Mouse (Mus musculus): ENCODE measurements at regions not wholly inside any gene's neighbourhood (a gene's known extent, or its start where the extent isn't known, plus 50 kb on each side); places are given as distances from the start of the nearest gene placed in this dataset.

DNA sequence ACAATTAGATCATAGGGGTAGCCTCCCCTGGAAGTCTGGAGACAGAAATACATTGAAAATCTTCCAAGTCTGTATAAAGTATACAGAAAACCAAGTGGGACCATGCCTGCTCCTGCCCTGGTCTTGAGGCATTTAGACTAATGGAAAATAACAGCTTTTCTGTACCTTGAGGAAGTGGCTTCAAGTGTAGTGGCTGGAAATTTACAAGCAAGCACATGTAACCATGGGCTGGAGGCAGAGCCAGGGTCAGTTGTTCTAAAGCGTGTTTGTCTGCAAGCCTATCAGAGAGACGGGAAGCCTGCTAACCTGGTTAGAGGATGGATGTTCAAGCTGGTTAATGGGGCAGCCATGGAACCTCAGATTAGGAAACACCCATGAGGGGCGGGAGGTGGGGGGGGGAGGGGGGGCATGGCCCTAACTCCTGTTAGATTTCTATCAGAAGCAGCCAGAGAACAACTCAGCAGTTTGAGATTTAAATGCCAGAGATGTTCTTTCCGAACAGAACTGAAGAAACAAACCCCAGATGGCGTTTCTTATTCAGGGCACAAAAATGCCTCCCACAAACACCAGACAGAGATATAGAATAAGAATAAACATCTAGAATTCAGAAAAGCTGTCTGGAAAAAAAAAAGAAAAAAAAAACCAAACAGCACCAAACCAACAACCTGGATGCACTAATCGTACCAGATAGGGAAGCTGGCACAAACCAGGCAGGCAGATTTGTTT is 67.7 kb upstream of the Fam13c start:
- H3K4me2 ChIP-seq (ENCODE audit: low read depth, low read length): no peak overlapping the region
- no peaks in the 10 kb centered on the region for H3K27me3 ChIP-seq (ENCODE audit: control insufficient read depth, insufficient read depth, low read length)
- ATAC-seq (ENCODE audit: insufficient read depth, low FRiP score): no peak
- 75% methylated on average over 6 of the region's 6 CpGs for WGBS
- H3K4me1 ChIP-seq (ENCODE audit: control insufficient read depth, insufficient read depth, low read length): no peaks in the 10 kb centered on the region
- no peaks in the 10 kb centered on the region for H3K9me3 ChIP-seq (replicated peaks; ENCODE audit: control insufficient read depth, low read length)
- H3K9ac ChIP-seq (ENCODE audit: low read length): no peak overlapping the region
- H3K36me3 ChIP-seq (ENCODE audit: control insufficient read depth, insufficient read depth, low read length): no peaks in the 10 kb centered on the region
- H3K4me3 ChIP-seq (replicated peaks; ENCODE audit: low read length): no peak overlapping the region
- no peak overlapping the region for H3K27ac ChIP-seq (ENCODE audit: low read length)

DNA sequence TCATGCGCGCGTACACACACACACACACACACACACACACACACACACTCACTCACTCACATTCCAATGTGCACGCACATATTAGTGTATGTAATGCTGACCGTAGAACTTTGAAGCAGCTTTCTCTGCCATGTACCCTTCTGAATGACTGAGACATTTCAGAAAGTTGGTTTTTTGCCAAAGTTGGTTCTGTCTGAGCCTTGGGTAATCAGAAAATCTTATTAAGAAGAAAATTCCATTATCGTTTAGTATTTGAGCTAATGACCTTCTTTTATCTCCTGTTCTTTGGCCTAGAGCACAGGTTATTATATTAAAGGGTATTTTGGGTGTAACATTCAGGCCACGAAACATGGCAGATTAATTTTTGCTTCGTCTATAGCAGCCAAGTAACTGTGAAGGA is 67.1 kb upstream of the Fam13c start:
- H3K4me2 ChIP-seq (ENCODE audit: low read depth, low read length): no peak overlapping the region
- WGBS: 83% methylated on average over 8 of the region's 8 CpGs
- H3K36me3 ChIP-seq (ENCODE audit: control insufficient read depth, insufficient read depth, low read length): no peaks in the 10 kb centered on the region
- no peaks in the 10 kb centered on the region for H3K4me1 ChIP-seq (ENCODE audit: control insufficient read depth, insufficient read depth, low read length)
- H3K27me3 ChIP-seq (ENCODE audit: control insufficient read depth, insufficient read depth, low read length): no peaks in the 10 kb centered on the region
- H3K9me3 ChIP-seq (replicated peaks; ENCODE audit: control insufficient read depth, low read length): no peaks in the 10 kb centered on the region
- H3K4me3 ChIP-seq (replicated peaks; ENCODE audit: low read length): no peak overlapping the region
- no peak overlapping the region for H3K9ac ChIP-seq (ENCODE audit: low read length)
- no peak overlapping the region for H3K27ac ChIP-seq (ENCODE audit: low read length)
- no peak for ATAC-seq (ENCODE audit: insufficient read depth, low FRiP score)

DNA sequence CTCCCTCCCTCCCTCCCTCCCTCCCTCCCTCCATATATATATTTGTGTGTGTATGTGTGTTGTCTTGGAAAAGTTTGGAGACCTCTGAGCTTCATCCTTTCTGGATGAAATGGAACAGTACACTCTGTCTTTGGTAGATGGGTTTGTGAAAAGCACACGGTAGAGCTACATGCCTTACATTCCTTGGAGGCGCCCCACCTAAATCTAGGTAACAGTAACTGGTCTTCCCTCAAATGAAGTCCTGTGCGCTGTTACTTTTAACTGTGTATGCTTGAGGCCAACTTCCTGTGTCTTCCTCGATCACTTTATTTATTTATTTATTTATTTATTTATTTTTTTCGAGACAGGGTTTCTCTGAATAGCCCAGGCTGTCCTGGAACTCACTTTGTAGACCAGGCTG is 66.4 kb upstream of the Fam13c start:
- H3K4me2 ChIP-seq (ENCODE audit: low read depth, low read length): no peak overlapping the region
- no peak for ATAC-seq (ENCODE audit: insufficient read depth, low FRiP score)
- 74% methylated on average over 5 of the region's 5 CpGs for WGBS
- H3K9me3 ChIP-seq (replicated peaks; ENCODE audit: control insufficient read depth, low read length): no peaks in the 10 kb centered on the region
- no peak overlapping the region for H3K9ac ChIP-seq (ENCODE audit: low read length)
- H3K27ac ChIP-seq (ENCODE audit: low read length): no peak overlapping the region
- no peaks in the 10 kb centered on the region for H3K27me3 ChIP-seq (ENCODE audit: control insufficient read depth, insufficient read depth, low read length)
- H3K4me1 ChIP-seq (ENCODE audit: control insufficient read depth, insufficient read depth, low read length): no peaks in the 10 kb centered on the region
- no peak overlapping the region for H3K4me3 ChIP-seq (replicated peaks; ENCODE audit: low read length)
- no peaks in the 10 kb centered on the region for H3K36me3 ChIP-seq (ENCODE audit: control insufficient read depth, insufficient read depth, low read length)

DNA sequence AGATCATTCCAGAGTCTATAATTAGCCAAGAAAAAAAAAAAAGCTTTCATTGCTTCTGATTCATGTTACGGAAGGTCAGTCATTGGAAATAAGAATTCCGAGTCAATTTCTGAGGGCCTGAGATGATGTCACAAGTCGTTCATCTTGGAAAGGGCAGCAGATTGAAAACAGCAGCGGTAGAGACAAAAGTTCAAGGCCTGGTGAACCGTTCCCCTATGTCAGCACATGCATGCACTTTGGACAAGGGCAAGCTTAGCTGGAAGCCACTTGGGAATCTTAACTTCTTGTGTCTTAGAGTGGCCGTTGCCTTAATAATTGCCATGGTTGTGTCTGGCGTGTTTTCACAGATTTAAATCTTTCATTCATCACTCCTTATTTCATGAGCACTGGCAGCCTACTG is 65.6 kb upstream of the Fam13c start:
- WGBS: 67% methylated on average over 7 of the region's 7 CpGs

DNA sequence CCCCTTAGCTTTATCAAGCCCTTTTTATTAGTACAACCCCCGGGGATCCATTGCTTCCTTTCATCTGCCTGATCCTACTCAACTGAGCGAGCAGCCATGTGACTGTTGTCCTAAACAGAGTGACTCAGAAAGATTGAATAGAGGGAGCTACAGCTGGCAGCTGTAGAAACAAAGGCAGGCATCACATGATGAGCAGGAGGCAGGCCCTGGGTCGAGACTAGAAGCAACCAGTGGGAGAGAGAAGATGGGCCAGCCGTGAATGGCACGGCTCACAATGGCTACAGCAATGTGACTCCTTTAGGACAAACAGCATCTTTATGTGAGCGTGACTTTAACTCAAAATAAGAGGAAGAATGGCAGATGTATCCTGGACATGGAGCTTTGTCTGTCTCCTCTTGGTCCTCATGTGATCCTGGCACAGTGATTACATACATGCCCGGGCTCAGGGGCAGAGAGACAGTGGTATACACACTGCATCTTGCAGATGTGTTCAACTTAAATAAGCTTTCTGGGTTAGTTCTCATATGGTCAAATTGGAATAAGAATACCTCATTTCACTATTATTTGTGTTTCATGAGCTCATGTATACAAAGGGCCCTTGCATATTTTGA is 60.1 kb upstream of the Fam13c start:
- 58% methylated on average over 7 of the region's 7 CpGs for WGBS
- Histone ChIP-seq H3K4me3 (replicated peaks; ENCODE audit: low read length) (no peak overlapping the region), H3K27me3 (ENCODE audit: control insufficient read depth, insufficient read depth, low read length) (no peaks in the 10 kb centered on the region), H3K4me1 (ENCODE audit: control insufficient read depth, insufficient read depth, low read length) (no peaks in the 10 kb centered on the region), H3K27ac (ENCODE audit: low read length) (no peak overlapping the region), H3K9ac (ENCODE audit: low read length) (no peak overlapping the region), H3K9me3 (replicated peaks; ENCODE audit: control insufficient read depth, low read length) (no peaks in the 10 kb centered on the region), H3K36me3 (ENCODE audit: control insufficient read depth, insufficient read depth, low read length) (no peaks in the 10 kb centered on the region), H3K4me2 (ENCODE audit: low read depth, low read length) (no peak overlapping the region)
- no peak for ATAC-seq (ENCODE audit: insufficient read depth, low FRiP score)

More for the DNA sequence above, 65.6 kb upstream of the Fam13c start:
- Histone ChIP-seq H3K9ac (ENCODE audit: low read length) (no peak overlapping the region), H3K4me1 (ENCODE audit: control insufficient read depth, insufficient read depth, low read length) (no peaks in the 10 kb centered on the region), H3K4me2 (ENCODE audit: low read depth, low read length) (no peak overlapping the region), H3K27me3 (ENCODE audit: control insufficient read depth, insufficient read depth, low read length) (no peaks in the 10 kb centered on the region), H3K27ac (ENCODE audit: low read length) (no peak overlapping the region), H3K4me3 (replicated peaks; ENCODE audit: low read length) (no peak overlapping the region), H3K36me3 (ENCODE audit: control insufficient read depth, insufficient read depth, low read length) (no peaks in the 10 kb centered on the region), H3K9me3 (replicated peaks; ENCODE audit: control insufficient read depth, low read length) (no peaks in the 10 kb centered on the region)
- ATAC-seq (ENCODE audit: insufficient read depth, low FRiP score): no peak

DNA sequence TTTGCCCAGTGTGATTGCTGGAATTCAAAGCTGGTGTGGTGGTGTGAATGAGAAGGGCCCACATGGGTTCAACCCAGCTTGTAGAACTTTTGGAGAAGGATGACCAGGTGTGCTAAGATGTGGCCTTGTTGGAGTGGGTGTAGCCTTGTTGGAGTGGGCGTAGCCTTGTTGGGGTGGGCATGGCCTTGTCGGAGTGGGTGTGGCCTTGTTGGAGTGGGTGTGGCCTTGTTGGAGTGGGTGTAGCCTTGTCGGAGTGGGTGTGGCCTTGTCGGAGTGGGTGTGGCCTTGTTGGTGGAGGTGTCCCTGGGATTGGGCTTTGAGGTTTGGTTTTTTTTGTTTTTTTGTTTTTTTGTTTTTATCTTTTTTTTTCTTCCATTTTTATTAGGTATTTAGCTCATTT is 55.6 kb upstream of the Fam13c start:
- Histone ChIP-seq H3K4me1 (ENCODE audit: control insufficient read depth, insufficient read depth, low read length) (no peaks in the 10 kb centered on the region), H3K9me3 (replicated peaks; ENCODE audit: control insufficient read depth, low read length) (0 out of 2 replicates have a peak, but pooled peaks cover 5% of the 10 kb centered on the region), H3K4me3 (replicated peaks; ENCODE audit: low read length) (no peak overlapping the region), H3K4me2 (ENCODE audit: low read depth, low read length) (no peak overlapping the region), H3K27ac (ENCODE audit: low read length) (no peak overlapping the region), H3K9ac (ENCODE audit: low read length) (no peak overlapping the region), H3K36me3 (ENCODE audit: control insufficient read depth, insufficient read depth, low read length) (no peaks in the 10 kb centered on the region), H3K27me3 (ENCODE audit: control insufficient read depth, insufficient read depth, low read length) (no peaks in the 10 kb centered on the region)
- WGBS: 79% methylated on average over 4 of the region's 4 CpGs
- ATAC-seq (ENCODE audit: insufficient read depth, low FRiP score): no peak

DNA sequence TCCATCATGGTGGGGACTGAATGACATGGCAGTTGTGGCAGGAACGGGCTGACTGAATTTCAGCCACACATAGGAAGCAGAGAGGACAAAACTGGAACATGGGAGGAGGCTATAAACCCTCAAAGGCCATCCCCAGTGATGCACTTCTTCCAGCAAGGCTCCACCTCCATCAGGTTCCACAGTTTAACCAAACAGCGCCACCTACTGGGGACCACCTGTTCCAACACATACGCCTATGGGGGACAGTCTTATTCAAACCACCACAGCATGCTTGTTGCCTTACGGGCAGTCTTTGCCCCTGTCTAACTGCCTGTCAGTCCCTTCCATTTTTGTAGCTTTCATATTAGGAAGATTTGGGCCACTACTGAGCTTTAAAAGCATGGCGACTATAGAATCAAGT is 52.6 kb upstream of the Fam13c start:
- no peak for ATAC-seq (ENCODE audit: insufficient read depth, low FRiP score)
- 0 out of 2 replicates have a peak, but pooled peaks cover 5% of the 10 kb centered on the region for H3K9me3 ChIP-seq (replicated peaks; ENCODE audit: control insufficient read depth, low read length)
- no peaks in the 10 kb centered on the region for H3K4me1 ChIP-seq (ENCODE audit: control insufficient read depth, insufficient read depth, low read length)
- H3K4me3 ChIP-seq (replicated peaks; ENCODE audit: low read length): no peak overlapping the region
- no peak overlapping the region for H3K4me2 ChIP-seq (ENCODE audit: low read depth, low read length)
- no peak overlapping the region for H3K9ac ChIP-seq (ENCODE audit: low read length)
- WGBS: 89% methylated on average over 5 of the region's 5 CpGs
- no peaks in the 10 kb centered on the region for H3K27me3 ChIP-seq (ENCODE audit: control insufficient read depth, insufficient read depth, low read length)
- no peaks in the 10 kb centered on the region for H3K36me3 ChIP-seq (ENCODE audit: control insufficient read depth, insufficient read depth, low read length)
- no peak overlapping the region for H3K27ac ChIP-seq (ENCODE audit: low read length)
